Mouse (Mus musculus) heart, embryonic 13.5 days (tissue): ENCODE measurements around the gene Ubr2. TPM values are rescaled to one million over a fixed set of nuclear protein-coding genes. Genes with fewer than 3 reads are reported as not detected.

Source experiments
- ATAC-seq: fragments of 200-750 bp; cut with Nextera tagmentation; 2 replicates; pipeline ENCODE4 v1.8.0; 2017; ENCODE audit warnings: moderate TSS enrichment; ENCODE audit not compliant: insufficient number of reproducible peaks, low FRiP score, low TSS enrichment; ENCODE audit errors: extremely low read depth
- H3K27ac ChIP-seq: fragments of 300-500 bp; sonication (generic); replicated peaks from 2 replicates; pipeline ENCODE4 v1.5.1; 2015; ENCODE audit warnings: moderate library complexity, mild to moderate bottlenecking, inconsistent platforms
- H3K27me3 ChIP-seq: fragments of 300-500 bp; sonication (generic); replicated peaks from 2 replicates; pipeline ENCODE4 v1.6.1; 2015; ENCODE audit warnings: mild to moderate bottlenecking, inconsistent platforms
- H3K36me3 ChIP-seq: fragments of 300-500 bp; sonication (generic); 2 replicates; pipeline ENCODE4 v1.6.1; 2015; ENCODE audit warnings: mild to moderate bottlenecking, inconsistent platforms
- H3K4me1 ChIP-seq: fragments of 300-500 bp; sonication (generic); 2 replicates; pipeline ENCODE4 v1.6.1; 2015; ENCODE audit warnings: inconsistent platforms
- H3K4me2 ChIP-seq: fragments of 300-500 bp; sonication (generic); 2 replicates; pipeline ENCODE4 v1.6.1; 2015; ENCODE audit warnings: inconsistent platforms, mild to moderate bottlenecking, moderate library complexity
- H3K4me3 ChIP-seq: fragments of 300-500 bp; sonication (generic); 2 replicates; pipeline ENCODE4 v1.5.1; 2015; ENCODE audit warnings: moderate library complexity, mild to moderate bottlenecking, inconsistent platforms
- H3K9ac ChIP-seq: fragments of 300-500 bp; sonication (generic); 2 replicates; pipeline ENCODE4 v1.6.1; 2015; ENCODE audit warnings: inconsistent platforms, mild to moderate bottlenecking, moderate library complexity
- H3K9me3 ChIP-seq: fragments of 300-500 bp; sonication (generic); 2 replicates; pipeline ENCODE4 v1.6.1; 2016; ENCODE audit warnings: inconsistent platforms
- WGBS: fragments of 180-500 bp; shearing (Covaris S2); methylation state at CpG from one replicate; pipeline ENCODE4 v1.1.7; 2015; ENCODE audit warnings: mixed read lengths; 5-methylcytosine and 5-hydroxymethylcytosine counted together
- polyA plus RNA-seq: library from polyadenylated mRNA; unstranded; fragments of >200 nt; fragmentation: Nextera tagmentation; extraction: Ambion mirVana; gene quantifications from 2 replicates; pipeline ENCODE4 v1.2.1, GENCODE M21; 2015

The Ubr2 gene
- polyA plus RNA-seq, 1 experiment from 2014 or later, result 12.2 TPM

GRCm38 (mm10) chr17:47033643-47034042, 23.3 kb upstream of the Ubr2 start:
- Histone ChIP-seq H3K4me1 (0 out of 2 replicates have a peak, but pooled peaks cover under 1% of the 10 kb centered on the region), H3K27ac (no peak overlapping the region), H3K4me3 (no peak overlapping the region), H3K9me3 (no peaks in the 10 kb centered on the region), H3K27me3 (0 out of 2 replicates have a peak, but pooled peaks cover 7% of the 10 kb centered on the region), H3K36me3 (no peaks in the 10 kb centered on the region), H3K9ac (no peak overlapping the region), H3K4me2 (no peak overlapping the region)
- WGBS, result 1% methylated on average over 4 of the region's 4 CpGs
- no peak for ATAC-seq

DNA sequence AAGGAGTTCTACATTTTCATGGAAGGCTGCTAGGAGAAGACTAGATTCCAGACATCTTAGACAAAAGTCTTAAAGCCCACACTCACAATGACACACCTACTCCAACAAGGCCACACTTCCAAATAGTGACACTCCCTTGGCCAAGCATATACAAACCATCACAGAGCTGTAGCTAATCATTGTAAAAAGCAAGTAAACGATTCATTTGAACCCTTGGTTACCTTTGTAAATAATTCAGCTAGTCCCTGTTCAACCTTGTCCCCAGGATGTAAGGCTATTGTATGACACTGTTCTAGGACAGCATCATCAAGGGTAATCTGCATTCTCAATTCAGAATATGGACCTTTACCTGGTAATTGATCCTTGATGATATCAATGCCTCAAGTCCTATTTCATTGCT, 14.4 kb upstream of the Ubr2 start:
- no peak overlapping the region for H3K4me2 ChIP-seq
- no peak overlapping the region for H3K27ac ChIP-seq
- 66% methylated on average over 1 of the region's 1 CpGs for WGBS
- no peak overlapping the region for H3K9ac ChIP-seq
- no peaks in the 10 kb centered on the region for H3K36me3 ChIP-seq
- H3K9me3 ChIP-seq, result no peaks in the 10 kb centered on the region
- no peak for ATAC-seq
- no peaks in the 10 kb centered on the region for H3K27me3 ChIP-seq
- H3K4me3 ChIP-seq, result no peak overlapping the region
- no peaks in the 10 kb centered on the region for H3K4me1 ChIP-seq

DNA sequence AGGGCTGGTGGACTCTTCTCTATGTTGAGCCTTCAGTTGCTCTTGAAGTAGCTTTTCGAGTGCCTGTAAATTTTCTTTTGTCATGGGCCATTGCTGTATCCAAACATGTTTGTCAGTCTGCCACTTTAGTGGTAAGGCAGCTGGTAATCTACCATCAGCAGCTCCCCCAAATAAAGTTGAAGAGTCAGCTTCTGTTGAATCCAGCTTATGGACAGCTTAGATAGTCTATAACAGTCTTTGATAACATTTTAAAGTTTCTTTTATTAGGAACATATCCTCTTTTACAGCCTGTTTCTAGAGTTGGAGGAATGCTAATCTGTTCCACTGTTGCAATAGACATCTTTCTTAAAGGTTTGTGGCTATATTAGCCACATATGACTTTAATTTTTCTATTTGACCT, 13.0 kb upstream of the Ubr2 start:
- no peak for ATAC-seq
- 55% methylated on average over 1 of the region's 1 CpGs for WGBS
- no peak overlapping the region for H3K4me2 ChIP-seq
- H3K36me3 ChIP-seq, result no peaks in the 10 kb centered on the region
- H3K27ac ChIP-seq, result no peak overlapping the region
- H3K27me3 ChIP-seq, result peaks cover 5% of the 10 kb centered on the region; the same call in 1 of the 2 replicates
- H3K9ac ChIP-seq, result no peak overlapping the region
- no peaks in the 10 kb centered on the region for H3K9me3 ChIP-seq
- H3K4me1 ChIP-seq, result no peaks in the 10 kb centered on the region
- H3K4me3 ChIP-seq, result no peak overlapping the region

DNA sequence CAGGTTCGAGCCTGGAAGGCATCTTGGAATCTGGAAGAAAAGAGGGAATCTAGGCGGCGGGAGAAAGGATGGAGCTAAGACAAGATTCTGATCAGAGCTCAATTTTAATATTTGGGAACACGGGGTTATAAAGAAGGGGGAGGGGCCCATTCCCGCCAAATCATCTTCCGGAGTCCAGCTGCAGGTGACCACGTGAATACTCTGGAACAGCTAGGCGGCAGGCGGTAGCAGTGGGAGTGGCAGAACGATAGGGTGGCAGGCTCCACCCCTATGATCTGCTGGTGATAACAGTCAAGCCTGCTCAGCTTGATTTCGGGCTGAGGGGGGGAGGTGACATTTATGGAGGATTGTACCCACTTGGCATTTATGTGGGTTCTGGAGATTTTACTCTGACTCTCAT, 2.5 kb upstream of the Ubr2 start:
- H3K4me3 ChIP-seq, result no peak overlapping the region
- no peaks in the 10 kb centered on the region for H3K36me3 ChIP-seq
- peaks cover 7% of the 10 kb centered on the region for H3K27me3 ChIP-seq
- H3K9me3 ChIP-seq, result 0 out of 2 replicates have a peak, but pooled peaks cover 3% of the 10 kb centered on the region
- H3K4me2 ChIP-seq, result no peak overlapping the region
- H3K27ac ChIP-seq, result no peak overlapping the region
- no peak overlapping the region for H3K9ac ChIP-seq
- ATAC-seq, result no peak
- peaks cover 12% of the 10 kb centered on the region for H3K4me1 ChIP-seq
- 29% methylated on average over 11 of the region's 11 CpGs for WGBS

DNA sequence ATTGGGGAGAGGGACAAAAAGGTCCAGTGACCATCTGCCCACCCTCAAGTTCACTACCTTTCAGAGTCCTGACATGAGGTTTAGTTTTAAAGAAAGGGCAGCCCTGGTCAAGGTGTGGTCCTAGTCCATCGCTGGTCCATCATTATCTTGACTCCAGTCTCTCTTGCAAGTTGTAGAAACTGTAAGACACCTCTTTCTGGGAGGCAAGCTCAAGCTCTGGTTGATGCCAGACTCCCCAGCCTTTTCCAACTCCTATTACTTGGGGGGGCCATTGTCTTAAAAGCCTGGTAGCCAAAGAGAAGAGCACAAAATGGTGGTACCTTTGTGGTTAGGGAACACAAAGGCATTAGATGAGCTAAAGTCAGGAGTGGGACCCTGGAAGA, 1.3 kb upstream of the Ubr2 start:
- H3K4me1 ChIP-seq, result peaks cover 21% of the 10 kb centered on the region
- 0 out of 2 replicates have a peak, but pooled peaks cover 3% of the 10 kb centered on the region for H3K9me3 ChIP-seq
- no peak for ATAC-seq
- no peak overlapping the region for H3K27ac ChIP-seq
- 83% methylated on average over 1 of the region's 1 CpGs for WGBS
- H3K9ac ChIP-seq, result no peak overlapping the region
- H3K27me3 ChIP-seq, result peaks cover 7% of the 10 kb centered on the region
- H3K4me3 ChIP-seq, result no peak overlapping the region
- peaks cover 9% of the 10 kb centered on the region for H3K36me3 ChIP-seq
- no peak overlapping the region for H3K4me2 ChIP-seq

GRCm38 (mm10) chr17:47010722-47011660, 635 bp upstream of the Ubr2 start:
- H3K9ac ChIP-seq, result peak overlapping the region; percentile 67; the same call in 1 of the 2 replicates

DNA sequence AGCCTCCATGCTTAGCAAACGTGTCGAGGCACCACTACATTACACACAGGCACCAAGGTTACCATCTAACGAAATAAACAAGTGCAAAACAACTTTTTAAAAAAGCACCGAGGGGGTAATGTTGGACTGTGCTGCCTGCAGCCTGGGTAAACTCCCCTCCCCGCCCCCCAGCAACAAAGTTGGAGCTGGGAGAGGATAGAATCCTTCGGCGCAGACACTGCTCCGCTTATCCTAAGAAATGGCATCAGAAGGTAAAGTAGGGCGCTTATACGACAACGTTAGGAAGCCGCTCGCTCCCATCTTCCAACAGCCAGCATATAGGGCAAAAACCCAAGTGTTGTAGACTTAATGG, 834 bp downstream of the Ubr2 start:
- H3K4me3 ChIP-seq, result peak overlapping the region; percentile 94
- no peaks in the 10 kb centered on the region for H3K9me3 ChIP-seq
- under 1% methylated on average over 13 of the region's 13 CpGs for WGBS
- H3K27ac ChIP-seq, result peak overlapping the region; percentile 99
- no peak for ATAC-seq
- H3K4me2 ChIP-seq, result peak overlapping the region; percentile 85
- H3K27me3 ChIP-seq, result peaks cover 3% of the 10 kb centered on the region
- peak overlapping the region; percentile 97 for H3K9ac ChIP-seq
- peaks cover 13% of the 10 kb centered on the region for H3K36me3 ChIP-seq
- peaks cover 35% of the 10 kb centered on the region for H3K4me1 ChIP-seq

More at GRCm38 (mm10) chr17:47010722-47011660, 635 bp upstream of the Ubr2 start:
- Histone ChIP-seq H3K4me1 (peaks cover 28% of the 10 kb centered on the region), H3K27me3 (peaks cover 7% of the 10 kb centered on the region), H3K36me3 (peaks cover 13% of the 10 kb centered on the region), H3K4me2 (peak overlapping the region; percentile 85), H3K9me3 (0 out of 2 replicates have a peak, but pooled peaks cover 3% of the 10 kb centered on the region), H3K27ac (peak overlapping the region; percentile 99), H3K4me3 (peak overlapping the region; percentile 94)
- WGBS, result 11% methylated on average over 25 of the region's 25 CpGs
- ATAC-seq, result no peak

DNA sequence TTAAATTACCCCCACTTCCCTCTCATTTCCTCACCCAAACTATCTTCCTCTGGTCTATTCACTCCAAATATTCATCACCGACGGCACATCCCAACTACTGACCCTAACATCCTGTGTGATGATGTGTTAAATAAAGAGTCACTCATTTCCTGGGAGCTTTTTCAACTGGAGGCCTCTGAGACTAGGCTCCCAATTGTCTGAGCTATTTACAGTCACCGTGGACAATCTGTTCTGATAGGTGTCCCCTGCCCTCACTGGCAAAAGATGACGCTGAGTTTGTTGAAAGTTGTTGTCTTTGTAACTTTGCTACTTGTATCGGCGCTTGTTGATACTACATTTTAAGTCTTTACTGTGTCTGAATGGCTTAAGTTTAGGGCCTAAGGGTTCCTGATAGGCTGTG, 1.3 kb downstream of the Ubr2 start:
- Histone ChIP-seq H3K9me3 (no peaks in the 10 kb centered on the region), H3K4me1 (peaks cover 35% of the 10 kb centered on the region), H3K4me3 (peak overlapping the region; percentile 94), H3K27ac (peak overlapping the region; percentile 99), H3K4me2 (peak overlapping the region; percentile 85), H3K27me3 (peaks cover under 1% of the 10 kb centered on the region), H3K36me3 (peaks cover 16% of the 10 kb centered on the region), H3K9ac (peak overlapping the region; percentile 97)
- WGBS, result 7% methylated on average over 6 of the region's 6 CpGs
- no peak for ATAC-seq

DNA sequence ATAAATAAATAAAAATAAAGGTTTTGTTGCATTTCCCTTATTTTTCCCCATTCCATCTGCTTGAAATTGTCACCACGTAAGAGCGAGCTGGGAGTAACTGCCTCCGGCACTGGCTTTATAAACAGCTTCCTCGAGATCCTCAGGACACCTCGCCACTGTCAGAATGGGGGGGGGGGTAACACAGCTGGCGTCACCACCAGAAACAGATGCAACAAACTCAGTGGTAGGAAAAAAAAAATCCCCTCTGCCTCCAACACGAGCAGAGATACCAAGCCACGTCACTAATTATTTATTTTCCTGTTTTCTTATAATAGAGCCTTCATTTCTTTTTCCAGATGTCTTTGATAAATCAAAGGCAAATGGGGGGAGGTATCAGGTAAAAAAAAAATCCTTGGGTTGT, 1.9 kb downstream of the Ubr2 start:
- Histone ChIP-seq H3K4me1 (peaks cover 35% of the 10 kb centered on the region), H3K9me3 (no peaks in the 10 kb centered on the region), H3K9ac (peak overlapping the region; percentile 97), H3K4me3 (peak overlapping the region; percentile 94), H3K27me3 (no peaks in the 10 kb centered on the region; the same call in none of the 2 replicates), H3K36me3 (peaks cover 19% of the 10 kb centered on the region), H3K27ac (peak overlapping the region; percentile 99; the same call in 1 of the 2 replicates), H3K4me2 (peak overlapping the region; percentile 85)
- no peak for ATAC-seq
- 35% methylated on average over 8 of the region's 8 CpGs for WGBS

DNA sequence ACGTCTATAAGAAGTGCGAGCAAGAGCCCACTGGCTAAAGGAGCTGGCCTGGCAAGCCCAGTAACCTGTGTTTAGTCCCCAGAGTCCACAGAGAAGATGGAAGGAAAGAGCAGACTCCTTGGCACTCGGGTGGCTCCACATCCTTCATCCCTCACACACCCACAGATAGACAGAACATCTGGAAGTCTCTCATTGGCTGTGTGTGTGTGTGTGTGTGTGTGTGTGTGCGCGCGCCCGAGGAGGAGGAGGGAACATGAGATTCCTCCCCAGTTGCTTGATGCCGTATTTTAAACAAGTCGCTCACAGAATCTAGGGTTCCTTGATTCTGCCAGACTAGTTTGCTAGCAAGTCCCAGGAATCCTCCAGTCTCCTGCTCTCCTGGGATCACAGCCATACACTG, 3.6 kb downstream of the Ubr2 start:
- Histone ChIP-seq H3K4me1 (peaks cover 38% of the 10 kb centered on the region), H3K27ac (no peak overlapping the region), H3K36me3 (peaks cover 19% of the 10 kb centered on the region), H3K4me3 (no peak overlapping the region), H3K27me3 (no peaks in the 10 kb centered on the region), H3K9me3 (no peaks in the 10 kb centered on the region), H3K4me2 (no peak overlapping the region), H3K9ac (peak overlapping the region; percentile 33; the same call in 1 of the 2 replicates)
- 83% methylated on average over 9 of the region's 9 CpGs for WGBS
- no peak for ATAC-seq

GRCm38 (mm10) chr17:47005741-47006405, 4.5 kb downstream of the Ubr2 start:
- Histone ChIP-seq H3K4me3 (no peak overlapping the region), H3K27ac (no peak overlapping the region), H3K27me3 (no peaks in the 10 kb centered on the region), H3K9me3 (no peaks in the 10 kb centered on the region), H3K4me1 (peaks cover 38% of the 10 kb centered on the region), H3K4me2 (no peak overlapping the region), H3K9ac (peak overlapping the region; percentile 24; the same call in 1 of the 2 replicates), H3K36me3 (peaks cover 19% of the 10 kb centered on the region)
- ATAC-seq, result no peak
- 40% methylated on average over 7 of the region's 7 CpGs for WGBS
